Mouse (Mus musculus) MEL (cell line): ENCODE data around the gene Dbnl. TPM values are rescaled to one million over a fixed set of nuclear protein-coding genes. Genes with fewer than 3 reads are reported as not detected.
A peak's percentile ranks its signal among the peaks of the same experiment; 100 is the strongest.
"Not testable (repeated sequence)": the region's sequence is repeated elsewhere in the genome, so short reads cannot be mapped to it uniquely, and the experiment has no call there.

Source experiments
- DNase-seq: peaks from one replicate; pipeline ENCODE4 v3.0.0; 2011; ENCODE audit warnings: low read depth, low spot score
- H3K27ac ChIP-seq: 2 replicates; pipeline ENCODE4 v1.5.1; 2012; ENCODE audit warnings: low read depth, mild to moderate bottlenecking, control low read depth, low read length, moderate library complexity; ENCODE audit not compliant: control insufficient read depth
- H3K27me3 ChIP-seq, 2 experiments: fragments of 150-350 bp in 1 of 2; sonication (generic) in 1 of 2; 2 replicates each; pipeline ENCODE4 v1.6.1; 2012; ENCODE audit warnings: low read length in 2 of 2, mild to moderate bottlenecking in 2 of 2, improper control_type of control experiment in 1 of 2, moderate library complexity in 1 of 2; ENCODE audit not compliant: insufficient read depth in 2 of 2, control insufficient read depth in 1 of 2
- H3K36me3 ChIP-seq, 2 experiments: 2 replicates each; pipeline ENCODE4 v1.6.1; 2012 to 2014; ENCODE audit warnings: low read length in 2 of 2, improper control_type of control experiment in 1 of 2, inconsistent platforms in 1 of 2, mild to moderate bottlenecking in 1 of 2; ENCODE audit not compliant: insufficient read depth in 2 of 2, control insufficient read depth in 1 of 2
- H3K4me1 ChIP-seq, 2 experiments: fragments of 150-350 bp in 1 of 2; sonication (generic) in 1 of 2; 2 replicates each; pipeline ENCODE4 v1.6.1; 2012; ENCODE audit warnings: low read length in 2 of 2, improper control_type of control experiment in 1 of 2, mild to moderate bottlenecking in 1 of 2; ENCODE audit not compliant: insufficient read depth in 2 of 2, control insufficient read depth in 1 of 2
- H3K4me3 ChIP-seq, 2 experiments: fragments of 150-350 bp in 1 of 2; sonication (generic) in 1 of 2; 2 replicates each; pipeline ENCODE4 v1.5.1; 2012; ENCODE audit warnings: low read depth in 2 of 2, low read length in 2 of 2, mild to moderate bottlenecking in 2 of 2, moderate library complexity in 2 of 2, control low read depth in 1 of 2, improper control_type of control experiment in 1 of 2; ENCODE audit not compliant: control insufficient read depth in 1 of 2, insufficient read depth in 1 of 2
- H3K79me2 ChIP-seq: 2 replicates; pipeline ENCODE4 v1.6.1; 2012; ENCODE audit warnings: mild to moderate bottlenecking, low read length, moderate library complexity; ENCODE audit not compliant: control insufficient read depth, poor library complexity, insufficient read depth
- H3K9ac ChIP-seq: 2 replicates; pipeline ENCODE4 v1.6.1; 2012; ENCODE audit warnings: low read depth, mild to moderate bottlenecking, control low read depth, low read length, moderate library complexity; ENCODE audit not compliant: control insufficient read depth, poor library complexity, severe bottlenecking
- H3K9me3 ChIP-seq: fragments of 150-350 bp; sonication (generic); replicated peaks from 2 replicates; pipeline ENCODE4 v1.6.1; 2012; ENCODE audit warnings: mild to moderate bottlenecking, low read length, improper control_type of control experiment, moderate library complexity; ENCODE audit not compliant: insufficient read depth
- CHD1 ChIP-seq: IDR thresholded peaks from 2 replicates; pipeline ENCODE4 v1.6.1; 2012; ENCODE audit warnings: low read depth, mild to moderate bottlenecking, inconsistent platforms, low read length, improper control_type of control experiment
- E2F4 ChIP-seq: IDR thresholded peaks from 2 replicates; pipeline ENCODE4 v1.6.1; 2011; ENCODE audit warnings: low read depth, low read length, improper control_type of control experiment, borderline replicate concordance
- ELF1 ChIP-seq: IDR thresholded peaks from 2 replicates; pipeline ENCODE4 v1.6.1; 2014; ENCODE audit warnings: low read depth, mild to moderate bottlenecking, inconsistent platforms, low read length, improper control_type of control experiment, moderate library complexity
- EP300 ChIP-seq, 2 experiments: IDR thresholded peaks; 2 replicates each; pipeline ENCODE4 v1.6.1; 2011; ENCODE audit warnings: improper control_type of control experiment in 2 of 2, low read length in 2 of 2, low read depth in 1 of 2, mild to moderate bottlenecking in 1 of 2
- ETS1 ChIP-seq: IDR thresholded peaks from 2 replicates; pipeline ENCODE4 v1.6.1; 2012; ENCODE audit warnings: low read depth, mild to moderate bottlenecking, inconsistent platforms, low read length, improper control_type of control experiment, moderate library complexity
- HCFC1 ChIP-seq: IDR thresholded peaks from 2 replicates; pipeline ENCODE4 v1.6.1; 2012; ENCODE audit warnings: low read depth, mild to moderate bottlenecking, inconsistent platforms, low read length, improper control_type of control experiment, moderate library complexity
- JUND ChIP-seq: IDR thresholded peaks from 2 replicates; pipeline ENCODE4 v1.6.1; 2011; ENCODE audit warnings: low read depth, mild to moderate bottlenecking, improper control_type of control experiment, low read length
- KAT2A ChIP-seq: conservative IDR thresholded peaks from 2 replicates; pipeline ENCODE4 v1.6.1; 2012; ENCODE audit warnings: low read depth, low read length, improper control_type of control experiment, inconsistent platforms
- MAFK ChIP-seq: IDR thresholded peaks from 2 replicates; pipeline ENCODE4 v1.6.1; 2011; ENCODE audit warnings: low read depth, mild to moderate bottlenecking, low read length, improper control_type of control experiment, borderline replicate concordance
- MAX ChIP-seq: IDR thresholded peaks from 2 replicates; pipeline ENCODE4 v1.6.1; 2011; ENCODE audit warnings: low read length, improper control_type of control experiment
- MEF2A ChIP-seq: IDR thresholded peaks from 2 replicates; pipeline ENCODE4 v1.6.1; 2014; ENCODE audit warnings: low read depth, mild to moderate bottlenecking, inconsistent platforms, low read length, improper control_type of control experiment; ENCODE audit not compliant: poor library complexity, insufficient replicate concordance, severe bottlenecking; ENCODE audit errors: extremely low read depth
- MXI1 ChIP-seq: IDR thresholded peaks from 2 replicates; pipeline ENCODE4 v1.6.1; 2011; ENCODE audit warnings: mild to moderate bottlenecking, low read depth, low read length, improper control_type of control experiment
- MYB ChIP-seq: IDR thresholded peaks from 2 replicates; pipeline ENCODE4 v1.6.1; 2011; ENCODE audit warnings: mild to moderate bottlenecking, low read depth, low read length, improper control_type of control experiment
- NELFE ChIP-seq: IDR thresholded peaks from 2 replicates; pipeline ENCODE4 v1.6.1; 2011; ENCODE audit warnings: low read depth, low read length, improper control_type of control experiment
- NRF1 ChIP-seq: IDR thresholded peaks from 2 replicates; pipeline ENCODE4 v1.6.1; 2014; ENCODE audit warnings: low read depth, mild to moderate bottlenecking, inconsistent platforms, low read length, improper control_type of control experiment, moderate library complexity; ENCODE audit not compliant: poor library complexity, insufficient read depth, severe bottlenecking
- POLR2AphosphoS5 ChIP-seq: IDR thresholded peaks from 2 replicates; pipeline ENCODE4 v1.6.1; 2012; ENCODE audit warnings: low read depth, borderline replicate concordance, mild to moderate bottlenecking, inconsistent platforms, low read length, moderate library complexity, mixed read lengths
- RCOR1 ChIP-seq: IDR thresholded peaks from 2 replicates; pipeline ENCODE4 v1.6.1; 2012; ENCODE audit warnings: low read depth, mild to moderate bottlenecking, inconsistent platforms, low read length, improper control_type of control experiment
- TCF12 ChIP-seq: IDR thresholded peaks from 2 replicates; pipeline ENCODE4 v1.6.1; 2014; ENCODE audit warnings: low read depth, mild to moderate bottlenecking, inconsistent platforms, low read length, improper control_type of control experiment, moderate library complexity
- UBTF ChIP-seq: IDR thresholded peaks from 2 replicates; pipeline ENCODE4 v1.6.1; 2012; ENCODE audit warnings: low read depth, mild to moderate bottlenecking, inconsistent platforms, low read length, improper control_type of control experiment, moderate library complexity, borderline replicate concordance; ENCODE audit not compliant: insufficient read depth
- USF1 ChIP-seq: IDR thresholded peaks from 2 replicates; pipeline ENCODE4 v1.6.1; 2014; ENCODE audit warnings: low read depth, mild to moderate bottlenecking, inconsistent platforms, low read length, improper control_type of control experiment, moderate library complexity
- USF2 ChIP-seq, 2 experiments: IDR thresholded peaks; 2 replicates each; pipeline ENCODE4 v1.6.1; 2011 to 2012; ENCODE audit warnings: improper control_type of control experiment in 2 of 2, low read length in 2 of 2, borderline replicate concordance in 1 of 2, inconsistent platforms in 1 of 2, low read depth in 1 of 2, mild to moderate bottlenecking in 1 of 2; ENCODE audit not compliant: insufficient read depth in 1 of 2
- ZKSCAN1 ChIP-seq: IDR thresholded peaks from 2 replicates; pipeline ENCODE4 v1.6.1; 2012; ENCODE audit warnings: low read depth, mild to moderate bottlenecking, inconsistent platforms, low read length, improper control_type of control experiment, moderate library complexity
- ZMIZ1 ChIP-seq: IDR thresholded peaks from 2 replicates; pipeline ENCODE4 v1.6.1; 2012; ENCODE audit warnings: low read depth, mild to moderate bottlenecking, inconsistent platforms, low read length, improper control_type of control experiment, moderate library complexity
- polyA plus RNA-seq, 2 experiments: library from polyadenylated mRNA; stranded (reverse) in 1 of 2; unstranded in 1 of 2; fragments of >175 nt in 1 of 2; fragments of >200 nt in 1 of 2; gene quantifications; 2 replicates each; pipeline versions ENCODE4 v1.2.1 to v1.2.4; 2012; ENCODE audit warnings: low replicate concordance in 2 of 2, low read depth in 1 of 2; ENCODE audit not compliant: insufficient read length in 2 of 2, insufficient read depth in 1 of 2, missing spikeins in 1 of 2
- total RNA-seq: library from RNA; depleted of rRNA; stranded (reverse); fragments of 300-350 nt; gene quantifications from 2 replicates; pipeline ENCODE4 v1.2.3, GENCODE M21; 2012

Dbnl gene
- total and polyA plus RNA-seq, 3 experiments: 73.5 to 149 TPM; not detected in 1

DNA sequence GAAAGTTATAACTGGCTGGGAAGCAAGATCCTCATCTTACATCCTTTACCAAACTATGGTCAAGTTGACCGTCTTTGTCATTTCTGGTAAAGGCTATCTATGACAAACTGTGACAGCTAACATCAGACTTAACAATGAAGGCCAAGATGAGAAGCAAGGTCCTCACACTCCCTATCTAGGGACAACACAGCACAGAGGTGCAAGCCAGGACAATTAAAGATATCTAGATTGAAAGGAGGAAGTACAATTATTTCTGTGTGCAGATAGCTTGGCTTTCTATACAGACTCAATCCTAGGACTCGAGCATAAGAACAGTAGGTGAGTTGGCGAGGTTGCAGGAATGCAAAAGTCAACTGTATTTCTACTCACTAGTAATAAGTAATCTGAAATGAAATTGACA lies 17.4 kb downstream of the Dbnl start (continued):
- TF ChIP-seq KAT2A: no peak
- TF ChIP-seq JUND: 0 out of 2 replicates have a peak, but pooled peaks have one; percentile 22
- peak; percentile 94 to 98 for TF ChIP-seq EP300 (IDR thresholded peaks at IDR 0.05; ENCODE audit: low read depth in 1 of 2, low read length in 2 of 2)
- no peak for TF ChIP-seq USF2 (IDR thresholded peaks at IDR 0.05; ENCODE audit: borderline replicate concordance in 1 of 2, insufficient read depth in 1 of 2, low read depth in 1 of 2, low read length in 2 of 2)
- no peak for TF ChIP-seq ZKSCAN1
- no peak for TF ChIP-seq POLR2AphosphoS5
- peak; percentile 48; the same call in 1 of the 2 replicates for TF ChIP-seq MXI1
- TF ChIP-seq ETS1: peak; percentile 73
- 0 out of 2 replicates have a peak, but pooled peaks have one; percentile 54 for TF ChIP-seq E2F4
- TF ChIP-seq, all 39 proteins: peak for 20

DNA sequence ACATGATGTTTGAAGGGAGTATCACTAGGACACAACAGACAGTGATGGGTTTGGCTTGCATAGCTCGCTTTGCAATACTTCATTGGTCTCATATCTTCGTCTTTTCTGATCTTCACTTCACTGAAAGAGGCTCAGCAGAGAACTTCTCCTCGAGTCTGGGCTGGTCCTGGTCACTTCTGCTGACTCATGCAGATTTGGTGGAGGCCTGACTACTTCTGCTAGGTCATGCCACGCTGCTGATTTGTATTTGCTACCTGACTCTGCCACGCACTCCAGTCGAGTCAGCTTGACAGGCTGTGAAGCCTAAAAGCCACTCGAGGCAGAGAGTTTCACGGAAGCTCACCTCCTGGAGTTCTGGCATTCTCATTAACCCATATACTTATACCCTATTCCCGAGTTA lies 19.7 kb downstream of the Dbnl start:
- Histone ChIP-seq H3K9me3 (no peaks in the 10 kb centered on the region), H3K9ac (no peak overlapping the region), H3K27ac (no peak overlapping the region), H3K27me3 (no peaks in the 10 kb centered on the region; a peak in 1 of 4 replicates), H3K79me2 (no peaks in the 10 kb centered on the region), H3K36me3 (peaks cover 0 to 17% of the 10 kb centered on the region in 2 experiments; a peak in 2 of 4 replicates), H3K4me3 (no peak overlapping the region), H3K4me1 (peaks cover 18 to 25% of the 10 kb centered on the region in 2 experiments)
- DNase-seq: no peak
- TF ChIP-seq JUND (no peak), CHD1 (no peak), NELFE (no peak), POLR2AphosphoS5 (no peak), MYB (no peak), EP300 (IDR thresholded peaks at IDR 0.05; ENCODE audit: low read depth in 1 of 2, low read length in 2 of 2) (no peak), HCFC1 (no peak), ZMIZ1 (no peak), MAFK (no peak), KAT2A (no peak), UBTF (no peak), ETS1 (no peak), TCF12 (no peak), RCOR1 (no peak), E2F4 (no peak), MAX (no peak), USF1 (no peak), MEF2A (no peak), NRF1 (no peak), ELF1 (no peak)

DNA sequence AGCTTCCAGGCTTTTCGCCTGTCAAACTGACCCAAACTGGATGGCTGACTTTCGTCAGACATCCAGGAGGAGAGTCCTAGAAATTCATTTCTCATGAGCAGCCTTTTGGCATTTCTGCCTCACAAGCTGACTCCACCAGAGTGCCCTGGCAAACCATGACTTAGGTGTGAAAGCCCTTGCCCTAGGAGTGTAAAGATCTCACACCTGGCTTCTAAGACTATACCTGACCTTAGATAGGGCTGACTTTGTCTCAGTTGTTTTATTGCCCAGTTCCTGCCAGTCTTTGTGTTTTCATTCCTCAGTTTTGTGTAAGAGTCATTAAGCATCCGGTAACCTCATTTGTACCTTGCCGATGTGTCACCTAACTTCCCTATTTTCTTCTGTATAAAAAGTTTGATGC lies 21.2 kb downstream of the Dbnl start:
- H3K27me3 ChIP-seq, H3K4me3 ChIP-seq, H3K9me3 ChIP-seq, H3K79me2 ChIP-seq, DNase-seq, H3K27ac ChIP-seq, H3K9ac ChIP-seq: not testable (repeated sequence)
- Histone ChIP-seq H3K4me1 (peaks cover 15 to 17% of the 10 kb centered on the region in 2 experiments), H3K36me3 (peaks cover 0 to 16% of the 10 kb centered on the region in 2 experiments; a peak in 2 of 4 replicates)
